Mouse (Mus musculus): ENCODE measurements around the gene Ddx4.

DNA sequence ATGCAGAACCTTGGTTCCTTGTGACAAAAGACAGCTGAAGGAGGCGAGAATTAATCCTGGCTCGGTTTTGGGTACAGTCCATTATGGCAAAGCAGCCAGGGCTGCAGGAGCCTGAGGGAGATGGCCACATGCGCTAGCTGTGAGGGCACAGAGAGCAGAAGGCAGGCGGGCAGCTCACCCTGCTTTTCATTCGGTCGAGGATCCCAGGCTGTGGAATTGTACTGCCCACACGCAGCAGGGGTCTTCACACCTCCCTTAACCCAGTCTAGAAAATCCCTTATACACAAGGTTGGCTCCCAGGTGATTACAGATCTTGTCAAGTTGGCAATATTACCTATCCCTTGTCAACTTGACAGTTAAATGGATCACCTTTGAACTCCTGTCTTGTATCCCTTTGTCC is 28.6 kb downstream of the Ddx4 start:
- no peak for TF ChIP-seq POLR2A (IDR thresholded peaks at IDR 0.05; ENCODE audit: low read depth, low read length)
- no peak for TF ChIP-seq CTCF (conservative IDR thresholded peaks at IDR 0.05; ENCODE audit: insufficient read depth, insufficient read length, low read depth, low read length)
